Mouse (Mus musculus) spleen, embryonic (tissue): Measurements from ENCODE around the gene Ankrd1.

Experiments used
- CTCF ChIA-PET: fragments of 350-600 bp; sonication (Branson Sonifier 250); formaldehyde crosslinking; loops from one replicate; lab custom pipeline; 2022; lab: Charles Lee

Ankrd1 gene

GRCm38 (mm10) chr19:36119783-36120471, at the start of gene Ankrd1:
TSS of gene Ankrd1 (minus strand) at chr19:36120099.
- CTCF ChIA-PET = no interaction called here

- CTCF ChIA-PET = no interaction called here
Observed at GRCm38 (mm10) chr19:36169101-36169500, 49.2 kb upstream of the Ankrd1 start.

DNA sequence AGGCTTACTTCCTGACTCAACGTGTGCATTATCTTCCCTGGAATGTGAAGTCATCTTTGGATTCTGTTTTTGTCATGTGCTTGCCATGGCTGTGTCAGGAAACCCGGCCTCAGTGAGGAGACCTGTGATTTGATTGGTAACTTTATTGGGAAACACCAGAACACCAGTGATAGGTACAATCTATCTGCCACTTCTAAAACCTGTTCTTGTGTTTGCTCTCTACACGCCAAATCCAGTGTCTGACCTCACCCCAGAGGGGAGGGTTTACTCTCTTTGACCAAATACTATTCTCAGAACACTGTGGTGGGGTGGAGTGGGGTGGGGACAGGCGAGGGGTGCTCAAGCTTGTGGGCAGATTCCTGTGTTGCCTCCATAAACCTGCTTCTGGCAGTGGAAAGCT, 48.2 kb upstream of the Ankrd1 start:
- CTCF ChIA-PET = interaction anchor here (0.6 kb wide), 1 partner anchor 126 kb away, joined by 6 read pairs; no protein-coding TSS in a partner anchor

GRCm38 (mm10) chr19:36167291-36167896, 47.5 kb upstream of the Ankrd1 start:
- CTCF ChIA-PET = no interaction called here

DNA sequence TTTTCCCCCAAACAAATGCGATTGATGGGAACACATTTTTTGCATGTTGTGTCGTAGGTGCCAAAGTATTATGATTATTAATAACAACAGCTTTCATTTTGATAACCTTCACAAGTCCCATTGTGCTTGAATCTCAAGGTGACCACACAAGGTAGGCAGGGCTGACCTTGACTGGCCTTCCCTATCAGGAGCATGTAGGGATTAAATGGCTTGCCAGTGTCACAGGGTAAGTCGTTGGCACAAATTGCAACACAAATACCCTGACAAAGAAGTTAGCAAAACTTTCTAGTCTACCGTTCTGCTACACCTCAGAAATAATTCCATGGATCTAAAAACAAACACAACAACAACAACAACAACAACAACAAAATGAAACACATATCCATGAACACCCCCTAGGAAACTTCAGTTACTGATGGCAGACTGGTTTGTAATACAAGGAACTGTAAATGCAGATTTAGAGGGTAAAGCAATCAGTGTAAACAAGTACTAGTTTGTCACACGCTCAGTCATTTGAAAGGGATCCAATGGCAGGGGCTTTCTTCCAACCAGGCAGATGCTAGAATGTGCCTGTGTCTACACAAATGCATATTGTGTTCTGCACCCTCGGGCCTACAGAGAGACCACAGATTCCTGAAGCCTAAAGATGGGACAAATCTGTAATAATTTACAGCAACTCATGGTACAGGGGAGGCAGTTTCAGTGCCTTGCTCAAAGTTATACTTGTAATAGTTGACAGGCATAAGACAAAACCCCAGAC, 46.7 kb upstream of the Ankrd1 start:
- CTCF ChIA-PET = interaction anchor here (0.6 kb wide), 1 partner anchor 122 kb away, joined by 9 read pairs; no protein-coding TSS in a partner anchor

DNA sequence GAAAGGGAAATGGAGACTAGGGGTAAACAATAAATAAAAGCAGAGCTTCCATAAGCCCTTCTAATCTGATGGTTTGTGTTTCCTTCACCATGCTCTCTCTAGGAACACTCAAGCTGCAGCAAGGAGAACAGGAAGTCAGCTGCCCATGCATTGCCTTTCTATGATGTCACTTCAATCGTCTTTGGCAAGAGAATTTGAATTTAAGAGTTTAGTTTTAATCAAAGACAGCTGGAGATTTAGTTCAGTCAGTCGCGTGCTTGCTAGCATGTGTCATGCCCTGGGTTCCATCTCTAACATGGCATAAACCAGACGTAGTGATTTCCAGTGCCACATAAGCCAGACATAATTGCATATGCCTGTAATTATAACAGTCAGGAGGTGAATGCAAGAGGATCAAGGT, 45.5 kb upstream of the Ankrd1 start:
- CTCF ChIA-PET = no interaction called here

DNA sequence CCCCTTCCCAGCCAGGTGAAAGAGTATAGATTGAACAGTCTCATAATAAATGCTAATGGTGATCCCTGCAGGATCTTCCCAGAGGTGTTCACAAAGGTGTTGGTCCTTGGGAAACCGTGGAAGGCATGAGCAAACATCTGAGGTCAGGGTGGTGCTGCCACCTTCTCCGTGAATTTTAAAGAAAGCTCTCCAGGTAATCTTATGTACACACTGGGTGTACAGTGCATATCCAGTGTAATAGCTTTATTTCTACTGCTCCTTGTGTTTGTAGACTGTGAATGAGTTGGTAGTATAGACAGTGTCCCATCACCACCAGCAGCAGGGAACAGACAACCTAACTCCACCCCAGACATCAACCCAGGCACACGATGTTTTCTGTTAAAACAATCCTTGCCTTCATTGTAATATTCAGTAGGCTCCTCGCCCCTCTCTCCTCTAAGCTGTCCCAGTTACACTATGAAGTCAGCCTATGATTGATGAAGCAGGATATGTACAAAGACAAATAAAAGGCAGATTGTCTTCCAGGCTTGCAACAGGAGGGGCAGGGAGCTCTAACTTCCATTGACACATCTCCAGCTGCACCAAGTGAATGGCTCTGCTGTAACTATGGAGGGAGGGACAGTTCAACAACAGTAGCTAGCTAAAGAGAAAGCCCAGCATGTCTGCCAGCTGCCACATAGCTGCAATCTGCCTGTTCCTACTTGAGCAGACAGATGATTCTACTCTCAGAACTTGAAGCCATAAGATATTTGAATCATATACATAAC, 30.5 kb upstream of the Ankrd1 start:
- CTCF ChIA-PET = no interaction called here

- CTCF ChIA-PET = no interaction called here
Observed at GRCm38 (mm10) chr19:36148578-36148977, 28.7 kb upstream of the Ankrd1 start.

GRCm38 (mm10) chr19:36143571-36143970, 23.7 kb upstream of the Ankrd1 start:
- CTCF ChIA-PET = no interaction called here

DNA sequence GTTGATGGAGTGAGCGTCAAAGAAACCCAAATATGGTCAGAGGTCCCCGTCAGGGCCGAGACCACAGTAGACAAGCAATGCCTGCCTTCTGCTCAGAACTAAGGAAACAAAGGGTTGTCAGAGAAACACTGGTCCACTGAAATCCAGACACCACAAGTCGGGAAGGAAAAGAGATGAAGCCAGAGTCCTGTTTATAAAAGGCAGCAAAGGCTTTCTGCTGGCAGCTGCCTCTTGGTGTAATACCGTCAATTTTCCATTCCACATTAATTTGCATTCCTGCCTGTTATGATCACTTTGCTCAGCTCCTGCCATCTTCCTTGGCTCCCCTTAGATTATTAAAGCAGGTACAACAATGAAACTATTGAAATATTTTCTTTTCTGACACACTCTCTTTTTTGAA, 13.8 kb upstream of the Ankrd1 start:
- CTCF ChIA-PET = no interaction called here

DNA sequence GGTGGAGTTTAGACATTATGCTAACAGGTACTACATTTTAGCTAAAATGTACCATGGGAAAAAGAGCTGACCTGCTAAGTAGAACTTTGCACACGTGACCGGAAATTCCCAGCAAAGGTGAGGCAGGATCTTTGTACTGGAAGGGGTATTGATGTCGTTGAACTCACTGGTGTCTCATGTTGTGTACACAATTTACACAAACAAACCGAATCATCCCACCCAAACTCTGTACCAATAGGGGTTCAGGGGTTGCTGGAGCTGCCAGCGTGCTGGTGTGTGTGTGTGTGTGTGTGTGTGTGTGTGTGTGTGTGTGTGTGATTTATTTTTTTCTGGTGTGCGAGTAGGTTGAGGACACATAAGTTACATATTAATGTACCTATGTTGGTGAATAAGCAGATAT, 13.2 kb upstream of the Ankrd1 start:
- CTCF ChIA-PET = no interaction called here

DNA sequence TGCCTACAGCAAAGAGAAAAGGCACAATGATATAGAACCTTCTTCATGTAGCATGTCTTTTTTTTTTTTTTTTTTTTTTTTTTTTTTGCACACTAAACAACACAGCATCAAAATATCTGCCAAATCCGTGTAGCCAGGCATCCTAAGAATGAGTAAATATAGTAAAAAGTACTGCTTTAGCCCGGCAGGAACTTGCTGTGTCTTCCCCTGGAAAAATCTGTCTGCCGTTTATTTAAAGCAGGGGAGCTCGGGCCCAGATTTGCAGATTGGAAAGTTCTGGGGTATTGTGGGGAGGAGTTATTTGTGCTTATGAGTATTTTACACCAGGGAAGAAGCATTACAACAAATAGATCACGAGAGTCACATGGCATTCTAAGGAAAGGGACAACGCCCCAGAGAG, 12.1 kb upstream of the Ankrd1 start:
- CTCF ChIA-PET = no interaction called here

GRCm38 (mm10) chr19:36130181-36130580, 10.3 kb upstream of the Ankrd1 start:
- CTCF ChIA-PET = no interaction called here

GRCm38 (mm10) chr19:36129643-36130042, 9.7 kb upstream of the Ankrd1 start:
- CTCF ChIA-PET = no interaction called here

GRCm38 (mm10) chr19:36129213-36129612, 9.3 kb upstream of the Ankrd1 start:
- CTCF ChIA-PET = no interaction called here

- CTCF ChIA-PET = interaction anchor here (0.6 kb wide), 1 partner anchor 1685 kb away, joined by 5 read pairs; no protein-coding TSS in a partner anchor
Observed at GRCm38 (mm10) chr19:36128440-36128839, 8.5 kb upstream of the Ankrd1 start.

DNA sequence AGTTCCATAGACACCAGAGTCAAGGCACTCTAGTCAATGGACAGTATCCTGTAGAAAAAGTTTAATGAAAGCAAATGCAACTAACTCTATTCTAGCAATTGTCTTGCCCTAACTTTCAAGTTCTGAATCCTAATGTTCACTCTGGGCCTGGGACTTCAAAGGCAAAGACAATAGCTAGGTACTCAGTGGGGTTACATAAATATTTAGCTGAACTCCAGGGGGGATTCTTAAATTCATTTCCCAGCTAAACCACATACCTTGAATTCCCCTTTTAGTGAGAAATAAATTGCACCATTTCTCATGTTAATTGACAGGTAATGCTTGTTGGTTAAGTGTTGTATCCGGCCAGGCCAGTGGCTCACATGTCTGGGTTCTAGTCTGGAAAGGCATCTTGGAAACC, 4.3 kb upstream of the Ankrd1 start:
- CTCF ChIA-PET = no interaction called here

GRCm38 (mm10) chr19:36119219-36119618, 680 bp downstream of the Ankrd1 start:
- CTCF ChIA-PET = no interaction called here

GRCm38 (mm10) chr19:36116185-36116584, 3.7 kb downstream of the Ankrd1 start:
- CTCF ChIA-PET = interaction anchor here (0.6 kb wide), 1 partner anchor 1054 kb away, joined by 3 read pairs; no protein-coding TSS in a partner anchor

DNA sequence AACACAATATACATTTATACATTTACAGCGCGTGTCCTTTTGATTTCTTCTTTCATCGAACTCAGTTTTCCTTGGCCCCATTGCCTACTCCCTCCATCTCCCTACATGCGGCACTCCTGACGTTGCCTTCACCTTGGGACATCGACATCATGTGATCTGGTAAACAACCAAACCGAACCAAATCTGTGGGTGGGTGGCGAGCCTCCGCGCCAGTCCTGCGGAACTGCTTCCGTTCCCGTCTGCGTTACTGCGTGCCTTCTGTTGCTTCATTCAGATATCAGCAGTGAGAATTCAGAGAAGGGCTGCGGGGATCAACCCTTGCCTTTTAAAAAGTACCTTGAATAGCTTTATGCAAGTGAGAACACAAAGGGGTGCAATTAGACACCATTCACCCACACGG, 7.9 kb downstream of the Ankrd1 start:
- CTCF ChIA-PET = no interaction called here

- CTCF ChIA-PET = interaction anchor here (0.5 kb wide), 1 partner anchor 296 kb away, joined by 3 read pairs; no protein-coding TSS in a partner anchor
Observed at GRCm38 (mm10) chr19:36111054-36111895, 8.6 kb downstream of the Ankrd1 start.
